Mouse (Mus musculus): ENCODE results near the gene Grhpr. TPM values are rescaled to one million over a fixed set of nuclear protein-coding genes. Genes with fewer than 3 reads are reported as not detected.

Gene Grhpr
- polyA plus RNA-seq, 1 experiment from 2014 or later = 30.9 TPM

DNA sequence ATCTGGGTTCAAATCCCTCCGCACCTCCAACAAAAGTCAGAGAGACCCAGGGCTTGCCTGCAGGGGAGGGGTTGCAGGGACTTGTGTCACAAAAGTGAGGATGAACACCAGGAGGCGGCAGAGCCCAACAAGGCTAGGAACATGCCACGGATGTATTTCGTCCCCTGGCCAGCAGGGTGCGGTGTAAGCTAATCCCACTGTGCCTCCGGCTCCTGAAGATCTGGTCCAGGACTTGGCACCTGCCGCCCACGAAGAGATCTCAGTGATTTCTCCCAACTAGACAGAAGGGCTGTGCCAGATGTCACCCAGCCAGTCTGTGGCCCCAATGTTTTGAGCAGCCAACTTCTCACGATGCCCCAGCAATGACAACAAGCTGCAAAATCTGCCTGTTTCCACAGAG, 7.7 kb upstream of the Grhpr start:
- DNase-seq (ENCODE audit: low spot score) (peak; percentile 93), ATAC-seq (peak; percentile 84)
- no peaks in the 10 kb centered on the region for H3K27me3 ChIP-seq (replicated peaks; ENCODE audit: insufficient read depth, low read length)
- peak overlapping the region; percentile 8; the same call in 1 of the 2 replicates for H3K4me3 ChIP-seq (ENCODE audit: low read depth, low read length)
- TF ChIP-seq EP300 (IDR thresholded peaks at IDR 0.05) = no peak
- TF ChIP-seq CTCF (IDR thresholded peaks at IDR 0.05) = peak; percentile 99
- no peak overlapping the region for H3K27ac ChIP-seq (ENCODE audit: low read length)
- H3K36me3 ChIP-seq (ENCODE audit: insufficient read depth, low read length) = no peaks in the 10 kb centered on the region
- no peaks in the 10 kb centered on the region for H3K4me1 ChIP-seq (ENCODE audit: insufficient read depth, low read depth, low read length)
- no peaks in the 10 kb centered on the region for H3K9me3 ChIP-seq (ENCODE audit: low read length)
- peak overlapping the region; percentile 32 for H3K4me2 ChIP-seq (replicated peaks; ENCODE audit: low read depth, low read length)
- WGBS = 10% methylated on average over 9 of the region's 9 CpGs
- no peak overlapping the region for H3K9ac ChIP-seq (replicated peaks; ENCODE audit: low read depth)

- Histone ChIP-seq H3K9ac (replicated peaks; ENCODE audit: low read depth) (no peak overlapping the region), H3K4me3 (ENCODE audit: low read depth, low read length) (peak overlapping the region; percentile 8; the same call in 1 of the 2 replicates), H3K27me3 (replicated peaks; ENCODE audit: insufficient read depth, low read length) (no peaks in the 10 kb centered on the region), H3K4me2 (replicated peaks; ENCODE audit: low read depth, low read length) (peak overlapping the region; percentile 32), H3K9me3 (ENCODE audit: low read length) (no peaks in the 10 kb centered on the region), H3K27ac (ENCODE audit: low read length) (no peak overlapping the region), H3K4me1 (ENCODE audit: insufficient read depth, low read depth, low read length) (no peaks in the 10 kb centered on the region), H3K36me3 (ENCODE audit: insufficient read depth, low read length) (no peaks in the 10 kb centered on the region)
- ATAC-seq = peak; percentile 18
- TF ChIP-seq CTCF (IDR thresholded peaks at IDR 0.05) (no peak), EP300 (IDR thresholded peaks at IDR 0.05) (no peak)
- no peak for DNase-seq (ENCODE audit: low spot score)
- 40% methylated on average over 14 of the region's 14 CpGs for WGBS
Measured at GRCm38 (mm10) chr4:44973871-44974270, 7.3 kb upstream of the Grhpr start.

- DNase-seq (ENCODE audit: low spot score) = no peak
- H3K4me2 ChIP-seq (replicated peaks; ENCODE audit: low read depth, low read length) = no peak overlapping the region
- no peak overlapping the region for H3K4me3 ChIP-seq (ENCODE audit: low read depth, low read length)
- no peaks in the 10 kb centered on the region for H3K9me3 ChIP-seq (ENCODE audit: low read length)
- WGBS = 75% methylated on average over 8 of the region's 8 CpGs
- H3K27me3 ChIP-seq (replicated peaks; ENCODE audit: insufficient read depth, low read length) = no peaks in the 10 kb centered on the region
- TF ChIP-seq EP300 (IDR thresholded peaks at IDR 0.05) (no peak), CTCF (IDR thresholded peaks at IDR 0.05) (no peak)
- no peaks in the 10 kb centered on the region for H3K4me1 ChIP-seq (ENCODE audit: insufficient read depth, low read depth, low read length)
- no peak overlapping the region for H3K27ac ChIP-seq (ENCODE audit: low read length)
- H3K36me3 ChIP-seq (ENCODE audit: insufficient read depth, low read length) = no peaks in the 10 kb centered on the region
- ATAC-seq = no peak
- H3K9ac ChIP-seq (replicated peaks; ENCODE audit: low read depth) = no peak overlapping the region
Measured at GRCm38 (mm10) chr4:44974331-44974730, 6.9 kb upstream of the Grhpr start.

GRCm38 (mm10) chr4:44976026-44976615, 5.1 kb upstream of the Grhpr start:
- Histone ChIP-seq H3K4me1 (ENCODE audit: insufficient read depth, low read depth, low read length) (no peaks in the 10 kb centered on the region), H3K27me3 (replicated peaks; ENCODE audit: insufficient read depth, low read length) (no peaks in the 10 kb centered on the region), H3K4me2 (replicated peaks; ENCODE audit: low read depth, low read length) (no peak overlapping the region), H3K27ac (ENCODE audit: low read length) (no peak overlapping the region), H3K9me3 (ENCODE audit: low read length) (no peaks in the 10 kb centered on the region), H3K36me3 (ENCODE audit: insufficient read depth, low read length) (no peaks in the 10 kb centered on the region), H3K4me3 (ENCODE audit: low read depth, low read length) (no peak overlapping the region), H3K9ac (replicated peaks; ENCODE audit: low read depth) (no peak overlapping the region)
- 59% methylated on average over 6 of the region's 6 CpGs for WGBS
- no peak for ATAC-seq
- no peak for TF ChIP-seq EP300 (IDR thresholded peaks at IDR 0.05)
- TF ChIP-seq CTCF (IDR thresholded peaks at IDR 0.05) = no peak
- DNase-seq (ENCODE audit: low spot score) = no peak

DNA sequence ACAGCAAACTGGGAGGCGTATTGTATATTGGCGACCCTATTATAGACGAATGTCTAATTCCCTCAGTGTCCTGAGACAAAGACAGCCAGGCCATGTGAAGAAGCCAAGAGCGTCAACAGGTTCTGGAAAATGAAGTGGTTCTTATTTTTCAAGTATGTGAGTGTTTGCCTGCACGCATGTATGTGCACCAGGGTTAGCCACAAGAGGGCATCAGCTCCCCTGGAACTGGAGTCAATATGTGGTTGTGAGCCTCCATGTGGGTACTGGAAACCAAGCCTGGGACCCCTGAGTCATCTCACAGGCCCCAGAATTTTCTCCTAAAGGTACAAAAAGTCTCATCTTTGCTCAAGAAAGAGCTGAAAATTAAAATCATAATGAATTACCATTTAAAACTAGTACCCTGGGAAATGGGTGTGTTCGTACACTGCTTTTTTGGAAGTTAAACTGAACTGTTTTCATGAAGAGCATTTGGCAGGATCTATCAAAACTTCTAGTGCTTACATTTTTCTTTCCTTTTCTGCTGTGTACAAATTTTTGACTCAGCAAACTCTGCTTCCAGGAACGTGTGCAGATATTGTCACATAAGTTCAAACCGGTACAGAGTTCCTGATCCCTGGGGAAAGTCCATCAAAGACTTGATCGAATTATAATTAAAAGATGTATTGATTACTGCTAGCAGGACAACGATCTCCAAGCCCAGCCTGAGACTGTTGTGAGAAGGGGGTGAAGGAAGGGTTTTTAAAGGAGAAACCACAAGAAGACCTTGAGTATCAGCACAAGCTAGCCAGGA, 4.1 kb upstream of the Grhpr start:
- 84% methylated on average over 10 of the region's 10 CpGs for WGBS
- TF ChIP-seq EP300 (IDR thresholded peaks at IDR 0.05) = no peak
- TF ChIP-seq CTCF (IDR thresholded peaks at IDR 0.05) = peak; percentile 16
- ATAC-seq = no peak

GRCm38 (mm10) chr4:44978175-44978574, 3.0 kb upstream of the Grhpr start:
- no peak for TF ChIP-seq CTCF (IDR thresholded peaks at IDR 0.05)
- TF ChIP-seq EP300 (IDR thresholded peaks at IDR 0.05) = no peak
- ATAC-seq (no peak), DNase-seq (ENCODE audit: low spot score) (no peak)
- H3K36me3 ChIP-seq (ENCODE audit: insufficient read depth, low read length) = no peaks in the 10 kb centered on the region
- H3K4me1 ChIP-seq (ENCODE audit: insufficient read depth, low read depth, low read length) = peaks cover 7% of the 10 kb centered on the region; the same call in 1 of the 2 replicates
- no peaks in the 10 kb centered on the region for H3K9me3 ChIP-seq (ENCODE audit: low read length)
- no peak overlapping the region for H3K9ac ChIP-seq (replicated peaks; ENCODE audit: low read depth)
- no peak overlapping the region for H3K4me3 ChIP-seq (ENCODE audit: low read depth, low read length)
- H3K4me2 ChIP-seq (replicated peaks; ENCODE audit: low read depth, low read length) = no peak overlapping the region
- H3K27ac ChIP-seq (ENCODE audit: low read length) = no peak overlapping the region
- H3K27me3 ChIP-seq (replicated peaks; ENCODE audit: insufficient read depth, low read length) = no peaks in the 10 kb centered on the region
- WGBS = 50% methylated on average over 5 of the region's 5 CpGs

More for the DNA sequence above, 4.1 kb upstream of the Grhpr start:
- Histone ChIP-seq H3K4me3 (ENCODE audit: low read depth, low read length) (no peak overlapping the region), H3K27ac (ENCODE audit: low read length) (no peak overlapping the region), H3K9me3 (ENCODE audit: low read length) (no peaks in the 10 kb centered on the region), H3K27me3 (replicated peaks; ENCODE audit: insufficient read depth, low read length) (no peaks in the 10 kb centered on the region), H3K36me3 (ENCODE audit: insufficient read depth, low read length) (no peaks in the 10 kb centered on the region), H3K4me1 (ENCODE audit: insufficient read depth, low read depth, low read length) (no peaks in the 10 kb centered on the region), H3K9ac (replicated peaks; ENCODE audit: low read depth) (no peak overlapping the region), H3K4me2 (replicated peaks; ENCODE audit: low read depth, low read length) (no peak overlapping the region)
- DNase-seq (ENCODE audit: low spot score) = no peak

Measured in lung, postnatal 0 days (tissue).